Mouse (Mus musculus) liver, embryonic 16.5 days (tissue): ENCODE results near the gene Ostc. TPM values are rescaled to one million over a fixed set of nuclear protein-coding genes. Genes with fewer than 3 reads are reported as not detected.

Experiments used
- ATAC-seq: fragments of 200-750 bp; cut with Nextera tagmentation; 2 replicates; pipeline ENCODE4 v1.8.0; 2017; ENCODE audit warnings: low read depth, mild to moderate bottlenecking, moderate number of reproducible peaks, moderate library complexity
- H3K27ac ChIP-seq: fragments of 300-500 bp; sonication (generic); 2 replicates; pipeline ENCODE4 v1.5.1; 2014; ENCODE audit warnings: mild to moderate bottlenecking, low read length
- H3K27me3 ChIP-seq: fragments of 300-500 bp; sonication (generic); 2 replicates; pipeline ENCODE4 v1.6.1; 2014; ENCODE audit warnings: low read depth, low read length, mixed read lengths; ENCODE audit not compliant: control insufficient read depth, insufficient read depth
- H3K36me3 ChIP-seq: fragments of 300-500 bp; sonication (generic); 2 replicates; pipeline ENCODE4 v1.6.1; 2014; ENCODE audit warnings: mild to moderate bottlenecking; ENCODE audit not compliant: control insufficient read depth, insufficient read depth
- H3K4me1 ChIP-seq: fragments of 300-500 bp; sonication (generic); 2 replicates; pipeline ENCODE4 v1.6.1; 2014; ENCODE audit warnings: low read depth, low read length, mixed read lengths; ENCODE audit not compliant: control insufficient read depth
- H3K4me2 ChIP-seq: fragments of 300-500 bp; sonication (generic); 2 replicates; pipeline ENCODE4 v1.6.1; 2014; ENCODE audit warnings: low read depth, low read length, mixed read lengths
- H3K4me3 ChIP-seq: fragments of 300-500 bp; sonication (generic); 2 replicates; pipeline ENCODE4 v1.5.1; 2014; ENCODE audit warnings: low read depth, mild to moderate bottlenecking, low read length
- H3K9ac ChIP-seq: fragments of 300-500 bp; sonication (generic); 2 replicates; pipeline ENCODE4 v1.6.1; 2014; ENCODE audit warnings: low read depth, low read length
- H3K9me3 ChIP-seq: fragments of 300-500 bp; sonication (generic); replicated peaks from 2 replicates; pipeline ENCODE4 v1.6.1; 2016; ENCODE audit warnings: low read length; ENCODE audit not compliant: control insufficient read depth
- WGBS: fragments of 180-500 bp; shearing (Covaris S2); extraction: QIAGEN DNeasy Blood & Tissue Kit; methylation state at CpG from one replicate; pipeline ENCODE4 v1.1.7; 2014; ENCODE audit not compliant: insufficient replicate concordance; 5-methylcytosine and 5-hydroxymethylcytosine counted together
- polyA plus RNA-seq: library from polyadenylated mRNA; unstranded; fragments of >200 nt; fragmentation: Nextera tagmentation; extraction: Ambion mirVana; gene quantifications from 2 replicates; pipeline ENCODE4 v1.2.1, GENCODE M21; 2015

Gene Ostc
- polyA plus RNA-seq, 1 experiment from 2014 or later = 224 TPM

- Histone ChIP-seq H3K36me3 (peaks cover 35% of the 10 kb centered on the region), H3K27ac (peak within 1 kb of the TSS; percentile 79), H3K9me3 (no peaks in the 10 kb centered on the region), H3K4me2 (peak within 1 kb of the TSS; percentile 75), H3K27me3 (no peaks in the 10 kb centered on the region), H3K4me1 (peaks cover 16% of the 10 kb centered on the region), H3K4me3 (peak within 1 kb of the TSS; percentile 99), H3K9ac (peak within 1 kb of the TSS; percentile 95)
- peak; percentile 100 for ATAC-seq
- under 1% methylated on average over 45 of the region's 45 CpGs for WGBS
Measured at GRCm38 (mm10) chr3:130730189-130730653, 21.0 kb upstream of the Ostc start, which contains the start of gene Rpl34. Gene Rpl34 (minus strand): TSS chr3:130730398.

- under 1% methylated on average over 58 of the region's 58 CpGs for WGBS
- ATAC-seq = peak; percentile 53
- Histone ChIP-seq H3K36me3 (peaks cover 35% of the 10 kb centered on the region), H3K9me3 (no peaks in the 10 kb centered on the region), H3K9ac (peak overlapping the region; percentile 95), H3K4me2 (peak overlapping the region; percentile 75), H3K4me1 (peaks cover 16% of the 10 kb centered on the region), H3K27me3 (no peaks in the 10 kb centered on the region), H3K27ac (peak overlapping the region; percentile 79), H3K4me3 (peak overlapping the region; percentile 99)
Measured at GRCm38 (mm10) chr3:130729472-130730188, 20.4 kb upstream of the Ostc start.

- H3K27ac ChIP-seq = no peak overlapping the region
- no peaks in the 10 kb centered on the region for H3K9me3 ChIP-seq
- H3K4me3 ChIP-seq = no peak overlapping the region
- H3K4me2 ChIP-seq = no peak overlapping the region
- H3K27me3 ChIP-seq = no peaks in the 10 kb centered on the region
- peaks cover 16% of the 10 kb centered on the region for H3K4me1 ChIP-seq
- WGBS = 76% methylated on average over 4 of the region's 4 CpGs
- no peak overlapping the region for H3K9ac ChIP-seq
- peaks cover 37% of the 10 kb centered on the region for H3K36me3 ChIP-seq
- no peak for ATAC-seq
Measured at GRCm38 (mm10) chr3:130727676-130728075, 18.4 kb upstream of the Ostc start.

- no peaks in the 10 kb centered on the region for H3K9me3 ChIP-seq
- peaks cover 37% of the 10 kb centered on the region for H3K36me3 ChIP-seq
- H3K4me1 ChIP-seq = peaks cover 16% of the 10 kb centered on the region
- H3K27me3 ChIP-seq = no peaks in the 10 kb centered on the region
- H3K9ac ChIP-seq = no peak overlapping the region
- 60% methylated on average over 1 of the region's 1 CpGs for WGBS
- H3K4me3 ChIP-seq = no peak overlapping the region
- ATAC-seq = no peak
- no peak overlapping the region for H3K4me2 ChIP-seq
- H3K27ac ChIP-seq = no peak overlapping the region
Measured at GRCm38 (mm10) chr3:130727036-130727435, 17.8 kb upstream of the Ostc start.

- ATAC-seq = no peak
- H3K4me2 ChIP-seq = no peak overlapping the region
- H3K27ac ChIP-seq = no peak overlapping the region
- peaks cover 37% of the 10 kb centered on the region for H3K36me3 ChIP-seq
- H3K9ac ChIP-seq = no peak overlapping the region
- WGBS = 66% methylated on average over 2 of the region's 2 CpGs
- H3K4me3 ChIP-seq = no peak overlapping the region
- H3K27me3 ChIP-seq = no peaks in the 10 kb centered on the region
- no peaks in the 10 kb centered on the region for H3K9me3 ChIP-seq
- H3K4me1 ChIP-seq = peaks cover 16% of the 10 kb centered on the region
Measured at GRCm38 (mm10) chr3:130725718-130726117, 16.5 kb upstream of the Ostc start.

- H3K27ac ChIP-seq = no peak overlapping the region
- no peaks in the 10 kb centered on the region for H3K27me3 ChIP-seq
- H3K9me3 ChIP-seq = no peaks in the 10 kb centered on the region
- WGBS = 76% methylated on average over 11 of the region's 11 CpGs
- H3K4me3 ChIP-seq = no peak overlapping the region
- H3K4me2 ChIP-seq = no peak overlapping the region
- ATAC-seq = no peak
- H3K36me3 ChIP-seq = peaks cover 29% of the 10 kb centered on the region
- H3K4me1 ChIP-seq = peaks cover 3% of the 10 kb centered on the region; the same call in 1 of the 2 replicates
- no peak overlapping the region for H3K9ac ChIP-seq
Measured at GRCm38 (mm10) chr3:130722733-130723478, 13.7 kb upstream of the Ostc start.

GRCm38 (mm10) chr3:130720225-130720624, 11.0 kb upstream of the Ostc start:
- Histone ChIP-seq H3K27me3 (no peaks in the 10 kb centered on the region), H3K9ac (no peak overlapping the region), H3K9me3 (no peaks in the 10 kb centered on the region), H3K27ac (no peak overlapping the region), H3K4me3 (no peak overlapping the region), H3K36me3 (peaks cover 2% of the 10 kb centered on the region), H3K4me1 (no peaks in the 10 kb centered on the region), H3K4me2 (no peak overlapping the region)
- no peak for ATAC-seq
- WGBS = 29% methylated on average over 4 of the region's 4 CpGs

- ATAC-seq = no peak
- 64% methylated on average over 4 of the region's 4 CpGs for WGBS
- H3K27ac ChIP-seq = no peak overlapping the region
- no peak overlapping the region for H3K4me2 ChIP-seq
- no peak overlapping the region for H3K9ac ChIP-seq
- H3K36me3 ChIP-seq = no peaks in the 10 kb centered on the region
- peaks cover 4% of the 10 kb centered on the region for H3K4me1 ChIP-seq
- H3K9me3 ChIP-seq = no peaks in the 10 kb centered on the region
- H3K4me3 ChIP-seq = no peak overlapping the region
- no peaks in the 10 kb centered on the region for H3K27me3 ChIP-seq
Measured at GRCm38 (mm10) chr3:130718871-130719270, 9.6 kb upstream of the Ostc start.

- WGBS = 76% methylated on average over 7 of the region's 7 CpGs
- Histone ChIP-seq H3K36me3 (no peaks in the 10 kb centered on the region), H3K9me3 (no peaks in the 10 kb centered on the region), H3K9ac (no peak overlapping the region), H3K4me2 (no peak overlapping the region), H3K4me1 (peaks cover 4% of the 10 kb centered on the region), H3K27me3 (no peaks in the 10 kb centered on the region), H3K27ac (no peak overlapping the region), H3K4me3 (no peak overlapping the region)
- ATAC-seq = no peak
Measured at GRCm38 (mm10) chr3:130716555-130716954, 7.3 kb upstream of the Ostc start.
